Mouse (Mus musculus) adrenal gland, postnatal 14 days (tissue): ENCODE data around the gene Srr. TPM values are rescaled to one million over a fixed set of nuclear protein-coding genes. Genes with fewer than 3 reads are reported as not detected.

Source experiments
- DNase-seq: peaks from one replicate; pipeline ENCODE4 v3.0.0; 2021; ENCODE audit warnings: mixed read lengths
- long read RNA-seq, 2 experiments: library from polyadenylated mRNA; stranded (forward); transcript quantifications; one replicate each; pipeline ENCODE4 v2.0.0; 2021
- total RNA-seq: library from RNA; stranded (reverse); gene quantifications from 2 replicates; pipeline ENCODE4 v1.2.3, GENCODE M21; 2021

Gene Srr
- 50.6 and 51.5 TPM in 2 replicates for total RNA-seq
- long read RNA-seq, experiment 1, transcript Srr-201 (9 exons, 3,699 nt) = major isoform, 19 of 55 reads
- long read RNA-seq, experiment 1, transcript Srr-204 (8 exons, 3,183 nt) = minor isoform, 11 of 55 reads
- long read RNA-seq, experiment 1, partial matches to known transcripts = 0 of 55 reads
- long read RNA-seq, experiment 1, other reads (novel, unspliced or antisense) = 25 of 55 reads
- long read RNA-seq, experiment 2, transcript Srr-204 (8 exons, 3,183 nt) = minor isoform, 5 of 46 reads
- long read RNA-seq, experiment 2, transcript Srr-201 (9 exons, 3,699 nt) = major isoform, 23 of 46 reads
- long read RNA-seq, experiment 2, partial matches to known transcripts = 1 of 46 reads
- long read RNA-seq, experiment 2, other reads (novel, unspliced or antisense) = 17 of 46 reads

DNA sequence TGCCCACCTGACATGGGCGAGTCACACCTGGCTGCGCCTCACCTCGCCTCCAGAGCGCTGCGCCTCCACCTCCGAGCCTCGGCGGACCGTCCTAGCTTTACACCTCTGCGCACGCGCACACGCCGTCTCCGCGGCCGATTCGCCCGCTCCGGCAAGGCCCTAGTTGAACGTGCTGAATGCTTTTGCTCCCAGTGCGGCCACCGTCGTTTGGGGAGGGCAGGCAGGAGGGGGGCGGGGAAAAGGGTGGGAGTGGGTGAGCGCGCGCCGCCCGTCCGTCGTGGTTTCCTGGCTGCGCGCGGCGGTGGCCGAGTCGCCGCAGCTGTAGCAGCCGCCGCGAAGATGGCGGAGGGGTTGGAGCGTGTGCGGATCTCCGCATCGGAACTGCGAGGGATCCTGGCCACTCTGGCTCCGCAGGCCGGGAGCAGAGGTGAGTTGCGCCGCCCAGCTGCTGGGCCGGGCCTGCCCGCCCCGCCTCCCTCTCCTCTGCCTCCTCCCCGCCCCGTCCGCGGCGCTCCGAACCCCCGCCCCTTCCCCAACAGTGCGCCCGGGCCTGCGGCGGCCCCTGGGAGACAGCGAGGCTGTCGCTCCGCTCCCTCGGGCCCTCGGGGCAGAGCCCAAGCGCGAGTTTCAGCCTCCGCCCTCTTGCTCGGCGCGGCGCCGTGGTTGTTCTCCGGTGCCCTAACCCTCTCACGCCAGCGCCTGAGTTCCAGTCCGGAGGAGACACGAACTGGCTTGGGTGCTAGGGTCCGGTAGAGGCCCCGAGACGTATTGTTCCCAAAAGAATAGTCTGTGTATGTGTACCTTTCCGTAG lies at the start of gene Srr, which contains the start of gene Smg6:
TSS of gene Srr (minus strand) at position 372 of the 811 bp plus-strand sequence.
TSS of gene Smg6 (plus strand) at position 247 of the 811 bp plus-strand sequence.
- peak; percentile 98 for DNase-seq

DNA sequence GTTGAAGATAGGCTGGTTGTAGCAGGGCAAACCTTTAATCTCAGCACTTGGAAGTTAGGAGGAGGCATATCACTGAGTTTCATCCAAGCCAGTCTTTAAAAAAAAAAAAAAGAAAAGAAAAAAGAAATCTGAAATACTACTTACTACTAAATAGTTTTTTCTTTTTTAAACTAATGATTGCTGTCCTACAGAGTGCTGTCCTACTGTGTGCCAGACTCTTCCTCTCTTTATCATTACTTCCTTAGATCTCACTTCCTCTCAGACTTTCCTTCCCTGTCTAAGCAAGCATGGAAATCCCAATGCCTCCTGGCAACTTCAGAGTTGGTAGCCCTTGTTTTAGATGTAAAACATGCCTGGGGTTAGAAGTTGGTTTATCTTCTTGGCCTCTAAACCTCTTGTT lies 48.9 kb upstream of the Srr start:
- DNase-seq = no peak

DNA sequence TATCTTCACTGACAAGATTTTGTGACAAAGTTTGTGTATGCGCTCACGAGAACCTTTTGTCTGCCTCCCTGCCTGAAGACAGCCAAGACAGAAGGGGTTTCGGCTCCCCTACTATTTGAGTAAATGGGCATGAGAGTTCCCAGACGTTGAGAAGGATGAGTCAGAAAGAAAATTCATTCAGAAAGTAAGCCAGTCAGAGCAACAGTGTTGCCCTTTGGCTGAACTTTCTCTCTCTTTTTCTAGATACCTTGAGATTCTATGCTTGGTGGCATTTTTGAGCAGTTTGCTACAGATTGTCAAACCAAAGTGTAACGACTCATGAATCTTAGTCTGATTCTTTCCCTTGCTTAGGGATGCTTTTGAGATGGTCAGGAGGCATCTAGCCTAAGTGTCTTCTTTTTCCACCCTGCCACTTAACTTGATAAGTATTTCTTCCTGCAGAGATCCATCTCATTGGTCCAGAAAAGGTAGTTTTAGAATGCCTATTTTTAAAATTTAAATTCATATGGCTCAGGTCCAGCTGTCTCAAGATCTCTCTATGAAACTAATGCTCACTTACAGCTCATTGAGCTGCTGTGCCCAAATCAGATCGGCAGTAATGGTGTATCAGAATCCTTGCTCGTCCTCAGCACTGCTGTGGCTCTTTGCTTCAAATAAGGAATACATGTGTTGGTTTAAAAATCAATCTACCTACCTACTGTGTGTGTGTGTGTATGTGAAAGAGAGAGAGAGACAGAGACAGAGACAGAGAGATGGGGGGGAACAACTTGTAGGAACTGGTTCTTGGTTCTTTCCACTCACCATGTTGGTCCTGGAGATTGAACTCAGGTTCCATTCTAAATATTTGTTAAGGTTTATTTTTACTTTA lies 47.8 kb upstream of the Srr start:
- DNase-seq = no peak

DNA sequence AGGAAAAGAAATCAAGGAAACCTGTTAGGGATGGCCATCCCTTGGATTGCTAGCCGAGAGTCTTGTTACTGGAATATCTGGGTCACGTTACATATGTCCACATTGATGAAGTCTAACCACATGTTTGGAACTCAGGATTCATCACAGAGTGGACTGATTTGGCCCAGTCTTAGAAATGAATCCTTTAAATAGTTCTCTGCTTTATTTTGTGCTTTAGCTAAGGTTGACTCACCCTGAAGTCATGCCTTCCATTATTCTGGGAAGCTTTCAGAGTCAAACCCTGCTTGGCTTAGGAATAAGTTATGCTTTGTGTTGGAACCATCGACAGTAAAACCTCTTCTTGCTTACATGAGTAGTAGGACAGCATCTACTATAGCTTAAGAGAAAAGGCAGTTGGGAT lies 39.8 kb upstream of the Srr start:
- DNase-seq = no peak

DNA sequence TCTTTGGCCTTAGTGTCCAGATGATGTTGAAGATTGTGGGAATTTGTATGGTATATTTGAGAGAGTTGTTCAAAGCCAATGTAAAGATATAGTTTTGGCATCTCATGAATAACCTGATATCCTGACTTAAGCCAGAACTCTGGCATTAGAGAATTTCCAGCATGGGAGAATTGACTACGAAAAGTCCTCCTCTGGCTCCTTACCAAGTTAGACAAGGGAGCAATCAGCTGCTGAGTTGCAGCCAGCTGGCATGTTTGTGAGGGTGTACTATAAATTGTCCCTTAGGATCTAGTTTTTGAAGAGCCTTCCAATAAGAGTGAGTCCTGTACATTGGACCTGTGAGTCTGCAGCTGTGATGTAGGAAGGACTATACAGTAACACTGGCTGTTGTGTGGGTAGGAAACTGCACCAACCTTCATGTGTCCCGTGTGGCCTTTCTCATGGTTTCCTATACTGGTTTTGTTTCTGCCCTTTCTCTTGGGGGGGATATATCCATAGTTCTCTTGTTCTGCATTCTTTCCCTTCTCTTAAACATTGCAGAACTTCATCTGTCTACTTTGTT lies 37.2 kb upstream of the Srr start:
- DNase-seq = peak; percentile 27

DNA sequence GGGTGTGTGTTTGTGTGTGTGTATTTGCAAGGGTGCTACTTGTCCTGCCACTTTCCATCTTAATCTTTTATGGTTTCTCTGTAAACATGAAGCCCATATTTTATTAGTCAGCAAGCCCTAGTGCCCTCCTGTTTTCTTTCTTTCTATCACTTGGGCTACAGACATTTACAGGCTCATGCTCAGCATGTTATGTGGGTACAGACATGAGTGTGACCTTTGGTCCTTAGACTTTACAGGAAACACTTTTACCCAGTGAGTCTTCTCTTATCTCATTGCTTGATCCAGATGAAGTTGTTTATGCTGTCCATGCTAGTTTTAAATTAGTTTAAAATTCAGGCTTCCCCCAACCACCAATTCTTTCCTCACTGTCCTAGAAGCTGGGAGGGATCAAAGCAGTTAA lies 36.2 kb upstream of the Srr start:
- no peak for DNase-seq

DNA sequence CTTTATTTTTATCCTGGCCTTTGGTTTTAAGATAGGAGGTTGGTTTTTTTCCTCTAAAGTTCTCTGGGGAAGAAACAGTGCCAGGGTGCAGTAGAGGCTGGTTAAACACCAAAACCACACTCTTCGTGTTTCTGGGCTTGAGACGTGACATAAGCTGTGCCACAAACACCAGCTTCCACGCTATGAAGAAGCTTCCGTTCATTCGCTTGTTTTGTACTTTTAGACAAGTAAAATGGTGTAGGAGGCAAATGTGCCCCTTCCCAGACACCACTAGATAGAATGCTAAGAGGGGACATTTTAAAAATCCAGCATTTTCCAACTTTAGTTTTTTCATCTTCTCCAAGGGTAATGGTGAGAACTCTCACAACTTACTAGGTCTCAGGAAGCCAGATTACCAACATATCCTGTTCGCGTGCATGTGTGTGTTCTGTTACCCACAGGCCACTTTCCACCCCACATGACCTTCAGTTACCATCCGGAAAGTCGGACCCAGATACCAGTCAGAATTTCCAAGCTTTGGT lies 34.3 kb upstream of the Srr start:
- DNase-seq = no peak

DNA sequence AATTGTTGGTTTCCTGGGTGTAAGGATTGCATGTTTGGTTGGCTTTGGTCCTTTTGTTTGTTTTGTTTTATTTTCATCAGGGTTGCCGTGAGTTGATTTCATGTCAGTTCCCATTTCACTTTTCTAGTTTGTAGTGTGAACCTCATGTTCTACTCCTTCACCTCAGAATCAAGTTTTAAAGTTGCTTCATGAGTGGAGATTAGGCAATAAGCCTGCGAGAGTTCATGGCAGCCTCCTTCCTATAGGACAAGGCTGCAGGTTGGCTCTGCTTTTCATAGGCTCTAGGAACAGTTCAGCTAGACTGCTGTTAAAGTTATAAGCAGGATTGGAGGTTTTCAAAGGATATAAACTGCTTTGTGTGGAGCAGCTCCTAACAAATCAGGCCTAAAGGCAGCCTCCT lies 33.8 kb upstream of the Srr start:
- no peak for DNase-seq

DNA sequence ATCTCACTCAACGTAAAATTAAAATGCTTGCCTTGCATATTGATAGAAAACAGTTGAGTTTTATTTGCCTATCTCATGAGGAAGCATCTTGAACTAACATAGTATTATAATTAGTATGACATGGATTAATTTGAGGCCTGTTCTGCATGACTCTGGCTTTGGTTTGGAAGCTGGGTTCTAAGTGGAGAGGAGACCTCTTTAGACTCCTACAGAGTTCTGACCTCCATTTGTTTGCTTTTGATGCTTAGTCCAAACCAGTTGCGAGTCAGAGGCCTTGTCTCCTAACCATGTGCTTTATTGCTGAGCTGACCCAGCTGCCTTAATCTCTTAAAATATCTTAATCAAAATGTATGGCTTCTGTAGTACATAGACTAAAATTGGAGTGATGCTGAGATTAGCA lies 31.9 kb upstream of the Srr start:
- DNase-seq = no peak

DNA sequence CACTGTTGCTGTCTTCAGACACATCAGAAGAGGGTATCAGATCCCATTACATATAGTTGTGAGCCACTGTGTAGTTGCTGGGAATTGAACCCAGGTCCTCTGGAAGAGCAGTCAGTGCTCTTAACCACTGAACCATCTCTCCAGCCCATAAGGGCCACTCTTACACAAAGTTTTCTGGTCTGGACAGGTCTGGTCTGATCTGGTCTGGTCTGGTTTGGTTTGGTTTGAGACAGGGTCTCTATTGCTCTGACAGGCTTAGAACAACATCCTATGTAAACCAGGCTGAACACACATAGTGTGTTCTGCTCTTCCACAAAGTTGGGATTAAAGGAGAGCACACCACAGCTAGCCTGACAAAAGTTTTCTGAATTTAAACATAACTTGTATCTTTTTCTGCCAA lies 30.3 kb upstream of the Srr start:
- no peak for DNase-seq

DNA sequence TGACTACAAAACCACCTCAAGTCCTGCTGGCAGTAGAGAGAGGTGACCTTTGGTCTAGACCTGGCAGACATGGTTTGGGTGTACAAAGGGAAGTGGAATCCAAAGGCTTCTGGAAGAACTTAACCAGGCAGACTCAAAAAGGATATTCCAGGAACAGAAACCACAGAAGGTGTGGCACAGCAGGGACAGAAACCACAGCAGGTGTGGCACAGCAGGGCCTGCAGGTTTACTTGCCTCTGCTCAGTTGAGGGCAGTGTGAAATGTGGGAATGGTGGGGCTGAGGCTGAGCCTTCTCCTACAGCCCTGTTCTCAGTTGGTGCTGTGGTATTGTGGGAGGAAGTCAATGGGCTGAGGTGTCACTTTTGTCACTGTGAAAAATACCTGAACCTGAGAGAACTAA lies 29.2 kb upstream of the Srr start:
- DNase-seq = peak; percentile 12

DNA sequence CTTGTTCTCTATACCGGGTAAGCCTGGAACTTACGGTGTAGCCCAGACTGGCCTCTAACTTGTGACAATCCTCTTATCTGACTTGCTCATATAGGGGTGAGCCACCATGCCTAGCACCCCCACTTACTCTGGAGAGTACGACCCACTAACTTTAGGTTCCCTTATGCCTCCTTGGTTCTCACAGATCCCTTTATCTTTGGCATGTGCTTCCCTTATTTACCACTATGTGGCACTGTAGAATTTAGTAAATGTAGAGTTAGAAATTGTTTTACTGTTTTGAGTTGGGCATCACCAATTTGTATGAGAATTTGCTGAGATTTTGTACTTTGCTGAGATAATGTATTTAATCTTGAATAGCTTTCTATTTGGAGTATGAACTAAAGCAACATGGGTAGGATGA lies 20.6 kb upstream of the Srr start:
- DNase-seq = no peak

DNA sequence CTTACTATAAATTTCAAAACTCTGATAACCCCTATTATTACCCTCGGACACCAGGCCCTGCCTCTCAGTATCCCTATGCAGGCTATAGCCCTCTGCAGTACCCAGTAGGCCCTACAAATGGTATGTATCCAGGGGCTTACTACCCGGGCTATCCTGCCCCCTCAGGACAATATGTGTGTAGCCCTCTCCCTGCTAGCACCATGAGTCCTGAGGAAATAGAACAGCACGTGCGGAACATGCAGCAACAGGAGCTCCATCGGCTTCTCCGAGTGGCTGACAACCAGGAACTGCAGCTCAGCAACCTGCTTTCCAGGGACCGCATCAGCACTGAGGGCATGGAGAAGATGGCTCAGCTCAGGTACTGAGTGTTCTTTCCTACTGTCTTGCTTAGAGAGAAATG lies 4.6 kb upstream of the Srr start:
- DNase-seq = no peak

DNA sequence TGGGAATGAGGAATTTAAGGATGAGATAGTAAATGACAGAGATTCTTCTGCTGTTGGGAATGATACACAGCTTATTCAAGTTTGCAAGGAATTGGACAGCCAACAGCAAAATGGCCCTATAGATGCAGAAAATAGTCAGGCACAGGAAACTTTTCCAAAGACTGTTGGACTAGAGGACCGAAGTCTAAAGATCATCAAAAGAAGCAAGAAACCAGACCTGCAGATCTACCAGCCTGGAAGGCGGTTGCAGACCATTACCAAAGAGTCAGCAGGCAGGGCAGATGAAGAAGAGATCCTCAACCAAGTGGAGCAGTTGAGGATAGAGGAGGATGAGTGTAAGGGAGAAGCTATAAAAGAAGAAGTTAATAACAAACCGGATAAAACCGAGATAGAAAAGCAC lies 3.4 kb upstream of the Srr start:
- no peak for DNase-seq

DNA sequence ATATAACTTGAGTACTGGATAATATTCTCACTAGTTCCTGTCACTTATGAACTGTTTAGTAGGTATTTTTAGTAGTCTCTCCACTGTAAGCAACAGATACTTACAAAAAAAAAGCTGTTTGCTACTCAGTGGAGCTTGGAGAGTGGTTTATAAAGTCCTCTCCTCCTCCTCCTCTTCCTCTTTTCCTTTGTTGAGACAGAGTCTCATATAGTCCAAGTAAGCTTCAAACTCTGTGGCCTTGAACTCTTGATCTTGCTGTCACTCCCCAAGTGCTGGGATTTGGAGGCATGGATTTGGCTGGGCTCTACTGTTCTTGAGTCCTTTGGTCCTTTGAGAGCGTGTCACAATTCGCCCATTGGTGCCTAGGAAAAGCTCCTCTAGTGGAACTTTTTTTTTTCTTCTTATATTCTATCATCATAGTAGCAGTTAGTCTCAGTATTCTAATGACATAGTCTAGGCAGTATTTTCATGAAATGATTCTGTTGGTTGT lies 1.5 kb upstream of the Srr start:
- DNase-seq = peak; percentile 25

DNA sequence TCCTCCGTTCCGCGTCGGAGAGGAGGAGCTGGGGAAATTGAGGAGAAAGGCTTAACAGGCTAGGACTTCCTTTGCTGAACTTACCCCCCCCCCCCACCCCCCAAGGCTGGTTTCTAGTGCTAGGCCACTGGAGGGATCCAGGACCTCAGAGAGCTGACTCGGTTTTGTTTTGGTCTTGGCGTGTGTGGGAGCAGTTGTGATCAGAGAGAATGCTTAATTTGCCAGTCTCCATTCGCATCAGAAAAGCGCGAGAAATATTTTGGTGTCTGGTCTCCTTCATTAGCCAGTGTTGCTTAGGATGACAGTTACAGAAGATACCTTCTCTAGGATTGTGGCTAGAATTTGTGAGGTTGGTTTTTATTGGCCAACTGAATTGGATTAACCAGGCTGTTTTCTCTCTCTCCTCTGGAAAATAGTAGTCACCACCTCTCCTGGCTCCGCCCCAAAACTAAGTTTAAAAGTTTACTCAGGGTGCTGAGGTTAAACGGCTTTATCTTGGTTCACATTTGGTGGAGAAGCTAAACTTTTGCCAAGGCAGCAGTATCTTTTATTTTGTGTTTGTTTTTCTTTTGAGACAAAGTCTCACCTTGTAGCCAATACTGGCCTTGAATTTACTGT lies 749 bp upstream of the Srr start:
- DNase-seq = peak; percentile 57

DNA sequence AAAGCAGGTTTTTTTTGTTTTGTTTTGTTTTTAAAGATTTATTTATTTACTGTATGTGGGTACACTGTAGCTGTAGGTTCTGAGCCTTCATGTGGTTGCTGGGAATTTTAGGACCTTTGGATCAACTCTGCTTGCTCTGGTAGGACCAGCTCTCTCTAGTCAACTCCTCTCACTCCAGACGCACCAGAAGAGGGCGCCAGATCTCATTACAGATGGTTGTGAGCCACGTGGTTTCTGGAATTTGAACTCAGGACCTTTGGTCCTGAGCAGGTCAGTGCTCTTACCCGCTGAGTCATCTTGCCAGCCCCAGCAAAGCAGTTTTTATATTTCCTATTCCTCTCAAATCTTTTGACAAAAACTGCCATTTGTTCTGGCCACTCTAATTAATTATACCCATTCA lies 1.6 kb downstream of the Srr start:
- peak; percentile 60 for DNase-seq

DNA sequence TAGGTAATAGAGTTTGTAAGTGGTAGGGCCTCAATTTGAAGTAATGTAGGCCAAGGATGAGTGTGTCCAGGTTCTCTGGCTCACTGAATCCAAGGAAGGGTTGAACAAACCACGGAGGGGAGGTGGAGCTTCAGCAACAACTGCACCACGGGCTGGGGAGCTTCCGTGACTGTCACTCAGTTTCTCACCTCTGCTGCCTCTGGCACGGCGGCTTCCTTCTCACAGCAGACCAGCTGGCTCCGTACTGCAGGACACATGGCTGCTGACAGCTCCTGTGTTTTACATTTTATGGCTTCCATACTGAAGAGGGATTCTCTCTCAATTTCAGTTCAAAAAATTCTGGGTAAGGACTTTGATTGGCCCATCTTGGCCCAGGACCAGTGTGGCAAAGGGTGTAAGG lies 6.5 kb downstream of the Srr start:
- no peak for DNase-seq

DNA sequence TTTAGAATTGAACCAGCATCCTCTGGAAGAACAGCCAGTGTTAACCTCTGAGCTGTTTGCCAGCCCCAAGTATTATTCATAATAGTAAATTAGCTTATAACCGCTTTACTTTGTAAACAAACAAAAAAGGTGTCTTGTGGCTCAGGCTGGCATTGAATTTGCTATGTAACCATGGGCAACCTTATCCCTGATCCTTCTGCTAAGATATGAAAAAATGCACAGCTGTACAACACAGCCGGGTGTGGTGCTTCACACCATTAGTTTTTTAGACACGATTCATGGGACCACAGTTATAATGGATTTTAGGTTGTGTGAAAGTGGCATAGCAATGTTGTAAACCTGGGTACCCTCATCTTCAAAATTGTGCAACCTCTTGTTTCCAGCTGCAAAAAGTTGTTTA lies 13.3 kb downstream of the Srr start:
- DNase-seq = no peak

DNA sequence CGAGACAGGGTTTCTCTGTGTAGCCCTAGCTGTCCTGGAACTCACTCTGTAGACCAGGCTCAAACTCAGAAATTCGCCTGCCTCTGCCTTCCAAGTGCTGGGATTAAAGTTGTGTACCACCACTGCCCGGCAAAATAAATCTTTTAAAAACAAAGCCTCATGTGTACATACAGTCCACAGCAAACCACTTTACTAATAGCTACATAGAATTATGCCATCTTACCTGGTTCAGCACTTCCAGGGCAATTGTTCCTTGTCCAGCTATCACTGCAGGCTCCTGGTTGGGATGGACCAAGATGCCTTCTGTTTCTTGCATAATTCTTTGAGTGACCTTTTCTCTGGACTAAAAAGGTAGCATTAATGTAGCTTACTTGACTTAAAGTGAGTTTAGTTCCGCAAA lies 15.8 kb downstream of the Srr start:
- DNase-seq = no peak

DNA sequence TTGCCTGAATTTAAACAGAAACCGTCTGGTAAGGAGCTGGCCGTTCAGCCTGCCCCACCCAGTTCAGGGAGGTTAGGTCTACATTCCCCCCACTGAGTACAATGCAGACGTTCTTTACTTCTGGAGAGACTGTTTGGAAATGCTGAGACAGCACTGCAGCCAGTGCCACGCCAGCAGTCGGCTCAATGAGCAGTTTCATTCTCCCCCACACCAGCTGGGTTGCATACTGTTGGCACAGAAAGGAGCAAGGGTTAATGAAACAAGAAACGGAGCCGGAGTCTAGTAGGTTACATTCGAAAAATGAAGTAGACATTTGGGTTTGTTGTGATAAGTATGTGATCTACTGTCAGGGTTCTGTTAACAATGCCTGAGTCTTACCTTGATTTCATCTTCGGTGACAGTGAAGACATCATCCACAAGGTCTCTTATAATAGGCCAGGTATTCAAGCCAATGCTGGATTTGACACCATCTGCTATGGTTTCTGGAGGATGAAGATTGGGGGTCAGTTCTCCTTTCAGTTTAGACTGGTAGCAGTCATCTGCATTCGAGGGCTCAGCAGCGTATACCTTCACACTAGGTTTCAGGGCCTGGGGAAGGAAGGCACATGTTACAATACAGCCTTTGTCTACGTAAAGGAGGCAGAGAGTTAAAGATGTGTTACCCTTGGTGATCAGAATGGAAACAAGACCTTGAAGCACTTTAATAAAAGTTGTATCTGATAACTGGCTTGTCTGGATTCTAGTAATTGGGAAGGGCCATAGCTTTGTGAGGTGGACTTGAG lies 16.9 kb downstream of the Srr start:
- no peak for DNase-seq
